Mouse (Mus musculus): Measurements from ENCODE around the gene Adcyap1r1.

The Adcyap1r1 gene

GRCm38 (mm10) chr6:55501061-55501460 is 49.3 kb downstream of the Adcyap1r1 start:
- ATAC-seq (ENCODE audit: low TSS enrichment): no peak

GRCm38 (mm10) chr6:55502309-55502708 is 50.5 kb downstream of the Adcyap1r1 start:
- ATAC-seq (ENCODE audit: low TSS enrichment): no peak

GRCm38 (mm10) chr6:55504797-55505488 is 53.2 kb downstream of the Adcyap1r1 start:
- peak; percentile 82 for ATAC-seq (ENCODE audit: low TSS enrichment)

- no peak for ATAC-seq (ENCODE audit: low TSS enrichment)
Measured at GRCm38 (mm10) chr6:55506519-55506918, 54.7 kb downstream of the Adcyap1r1 start.

GRCm38 (mm10) chr6:55509130-55509870 is 57.5 kb downstream of the Adcyap1r1 start:
- ATAC-seq (ENCODE audit: low TSS enrichment): no peak

GRCm38 (mm10) chr6:55511212-55512065 is 59.7 kb downstream of the Adcyap1r1 start:
- peak; percentile 95 for ATAC-seq (ENCODE audit: low TSS enrichment)

GRCm38 (mm10) chr6:55512066-55512703 is 60.4 kb downstream of the Adcyap1r1 start:
- ATAC-seq (ENCODE audit: low TSS enrichment): peak; percentile 55

- ATAC-seq (ENCODE audit: low TSS enrichment): no peak
Measured at GRCm38 (mm10) chr6:55513477-55513876, 61.7 kb downstream of the Adcyap1r1 start.

GRCm38 (mm10) chr6:55519605-55520201 is 67.9 kb downstream of the Adcyap1r1 start:
- peak; percentile 99 for ATAC-seq (ENCODE audit: low TSS enrichment)

GRCm38 (mm10) chr6:55520237-55521095 is 68.7 kb downstream of the Adcyap1r1 start:
- peak; percentile 94 for ATAC-seq (ENCODE audit: low TSS enrichment)

- peak; percentile 74 for ATAC-seq (ENCODE audit: low TSS enrichment)
Measured at GRCm38 (mm10) chr6:55536469-55536868, 84.7 kb downstream of the Adcyap1r1 start.

GRCm38 (mm10) chr6:55539196-55539595 is 87.4 kb downstream of the Adcyap1r1 start:
- ATAC-seq (ENCODE audit: low TSS enrichment): peak; percentile 71

- peak; percentile 75 for ATAC-seq (ENCODE audit: low TSS enrichment)
Measured at GRCm38 (mm10) chr6:55542359-55542758, 90.6 kb downstream of the Adcyap1r1 start.

- no peak for ATAC-seq (ENCODE audit: low TSS enrichment)
Measured at GRCm38 (mm10) chr6:55543345-55543744, 91.6 kb downstream of the Adcyap1r1 start.

- peak; percentile 92 for ATAC-seq (ENCODE audit: low TSS enrichment)
Measured at GRCm38 (mm10) chr6:55549211-55549610, 97.4 kb downstream of the Adcyap1r1 start.

- peak; percentile 86 for ATAC-seq (ENCODE audit: low TSS enrichment)
Measured at GRCm38 (mm10) chr6:55550926-55551325, 99.1 kb downstream of the Adcyap1r1 start.
